Mouse (Mus musculus) frontal cortex, postnatal 25 days (tissue): ENCODE measurements around the gene Rnf145.

Source experiments
- DNase-seq, 2 experiments: peaks; one replicate each; pipeline ENCODE4 v3.0.0; 2022; ENCODE audit warnings: low spot score in 2 of 2

Rnf145 gene

GRCm38 (mm10) chr11:44518281-44519095, at the start of gene Rnf145:
Gene Rnf145 (plus strand): TSS chr11:44518964.
- peak; percentile 68 to 71 for DNase-seq

- no peak for DNase-seq
These were observed 48.9 kb upstream of the Rnf145 start for GRCm38 (mm10) chr11:44469646-44470431.

DNA sequence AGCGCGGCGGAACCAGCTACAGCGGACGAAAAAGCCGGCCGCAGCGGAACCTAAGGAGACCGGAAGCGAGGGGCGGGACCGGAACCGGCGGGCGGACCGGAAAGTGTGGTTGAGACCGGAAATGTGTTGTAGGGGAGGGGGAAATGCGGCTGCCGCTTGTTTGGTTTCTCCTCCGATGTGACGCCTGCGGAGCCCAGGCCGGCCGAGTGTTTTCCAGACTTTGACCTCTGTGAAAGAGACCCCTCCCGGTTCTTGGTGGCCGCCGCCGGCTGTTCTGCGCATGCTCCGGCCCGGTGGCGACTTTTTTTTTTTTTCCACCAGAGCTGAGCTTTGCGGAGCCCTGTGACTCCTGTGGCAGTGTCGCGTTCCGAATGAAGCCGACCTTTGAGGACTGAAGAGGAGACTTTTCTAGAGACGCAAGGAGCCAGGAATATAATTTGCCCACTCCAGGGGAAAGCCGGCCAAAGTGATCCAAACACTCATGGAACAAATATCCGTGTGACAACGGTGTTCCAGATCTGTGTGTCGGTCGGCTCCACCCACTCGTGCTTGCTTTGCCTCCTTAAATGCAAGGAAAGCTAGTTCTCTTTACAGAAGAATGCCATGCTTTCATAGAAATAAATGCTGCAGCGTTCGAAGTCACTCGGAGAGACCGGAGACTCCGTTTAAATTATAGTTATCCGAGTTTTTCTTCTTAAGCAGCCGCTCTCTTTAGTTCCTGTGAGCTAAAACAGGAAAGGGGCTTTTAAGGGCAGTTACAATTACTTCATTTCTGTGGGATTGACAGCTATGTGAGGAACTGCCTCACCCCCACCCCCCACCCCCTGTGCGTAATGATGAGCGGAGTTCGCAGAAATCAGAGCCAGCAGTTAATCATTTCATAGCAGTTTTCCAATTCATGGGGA, 48.1 kb upstream of the Rnf145 start, which contains the start of gene Ublcp1:
Ublcp1 (minus strand) TSS at position 67 of the 905 bp plus-strand sequence.
- peak; percentile 87 to 89 for DNase-seq

- DNase-seq: no peak
These were observed 47.3 kb upstream of the Rnf145 start for GRCm38 (mm10) chr11:44471337-44471995.

- no peak for DNase-seq
These were observed 43.3 kb upstream of the Rnf145 start for GRCm38 (mm10) chr11:44475467-44475866.

DNA sequence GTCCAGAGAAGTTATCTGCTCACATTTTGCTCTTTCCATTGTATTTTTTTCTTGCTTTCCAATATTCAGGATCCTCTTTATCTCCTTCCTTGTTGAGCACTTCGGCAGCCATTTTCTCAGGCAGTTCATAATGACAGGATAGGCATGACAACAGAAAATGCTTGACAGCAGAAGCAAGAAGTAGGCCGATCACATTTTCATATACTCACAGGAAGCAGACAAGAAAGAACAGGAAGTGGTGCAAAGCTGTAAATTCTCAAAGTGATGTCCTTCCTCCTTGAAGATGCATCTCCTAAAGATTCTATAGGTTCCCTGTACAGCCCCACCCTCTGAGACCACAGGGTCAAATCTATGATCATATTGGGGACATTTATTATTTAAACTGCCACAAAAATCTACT, 42.3 kb upstream of the Rnf145 start:
- DNase-seq: no peak

DNA sequence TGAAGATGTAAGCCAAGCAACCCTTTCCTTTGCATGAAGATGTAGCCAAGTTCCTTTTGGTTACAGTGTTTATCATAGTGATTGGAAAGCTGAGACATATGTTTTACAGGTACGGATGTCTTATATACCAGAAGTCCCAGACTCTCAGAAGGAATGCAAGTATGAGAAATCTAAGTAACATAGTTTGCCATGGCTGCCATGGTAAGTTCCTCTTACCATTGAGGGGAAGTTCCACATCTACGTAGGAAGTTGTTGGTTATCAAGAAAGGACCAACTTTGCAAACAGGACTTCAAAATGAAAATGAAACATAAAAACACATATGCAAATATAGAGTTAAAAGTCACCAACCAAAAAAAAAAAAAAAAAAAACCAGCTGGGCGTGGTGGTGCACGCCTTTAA, 40.4 kb upstream of the Rnf145 start:
- DNase-seq: no peak

GRCm38 (mm10) chr11:44480246-44480645, 38.5 kb upstream of the Rnf145 start:
- DNase-seq: no peak

DNA sequence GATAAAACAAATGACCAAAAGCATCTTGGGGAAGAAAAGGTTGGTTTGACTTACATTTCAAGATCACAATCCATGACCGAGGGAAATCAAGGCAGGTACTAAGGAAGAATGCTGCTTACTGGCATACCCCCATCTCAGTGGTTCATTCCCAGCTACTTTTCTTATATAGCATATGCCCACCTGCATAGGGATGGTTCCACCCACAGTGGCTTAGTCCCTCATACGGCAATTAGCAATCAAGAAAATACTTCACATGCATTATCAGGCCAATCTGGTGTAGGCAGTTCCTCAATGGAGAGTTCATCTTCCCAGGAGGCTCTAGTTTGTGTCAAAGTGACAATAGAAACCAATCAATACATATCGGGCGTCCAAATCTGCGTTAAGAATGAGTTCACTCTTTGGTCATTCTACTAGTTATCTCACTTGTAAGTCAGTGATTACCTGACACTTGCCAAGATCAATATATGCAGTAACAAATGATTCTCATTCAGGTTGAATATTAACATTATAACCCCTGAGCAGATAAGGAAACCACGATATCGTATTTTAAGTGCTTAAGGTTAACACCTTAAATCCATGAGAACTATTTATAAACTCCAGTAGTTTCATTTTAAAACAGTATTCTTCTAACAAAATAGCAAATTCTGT, 33.6 kb upstream of the Rnf145 start:
- DNase-seq: no peak

- DNase-seq: no peak
These were observed 29.6 kb upstream of the Rnf145 start for GRCm38 (mm10) chr11:44489117-44489516.

DNA sequence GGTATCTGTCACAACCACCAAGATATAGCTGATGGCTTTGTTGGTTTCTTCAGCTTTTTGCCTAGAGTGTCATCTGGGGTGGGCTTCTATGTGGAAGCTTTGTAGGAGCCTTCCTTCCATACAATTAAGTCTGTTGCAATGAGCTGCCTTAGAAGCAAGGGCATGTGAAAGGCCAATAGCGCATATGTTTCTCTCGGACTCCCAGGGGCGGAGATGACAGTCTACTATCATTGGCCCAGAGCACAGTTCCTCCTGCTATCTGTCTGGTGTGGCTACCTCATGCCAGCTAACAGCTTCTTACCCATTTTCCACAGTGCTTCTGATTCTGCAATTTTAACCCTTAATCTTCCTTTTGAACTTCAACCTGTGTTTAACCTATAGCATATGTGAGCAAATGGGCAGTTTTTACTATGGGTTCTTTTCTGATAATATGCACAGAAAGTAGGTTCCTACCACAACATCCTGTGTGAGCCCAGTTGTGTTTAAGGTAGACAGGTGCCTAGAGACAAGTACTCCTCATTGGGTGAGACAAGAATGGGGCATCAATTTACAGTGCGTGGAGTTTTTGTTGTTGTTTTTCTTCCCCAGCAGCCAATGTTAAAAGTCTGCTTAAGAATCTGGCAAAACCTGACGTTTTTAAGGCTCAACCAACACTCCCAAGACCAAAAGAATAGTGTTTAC, 24.0 kb upstream of the Rnf145 start:
- DNase-seq: no peak

DNA sequence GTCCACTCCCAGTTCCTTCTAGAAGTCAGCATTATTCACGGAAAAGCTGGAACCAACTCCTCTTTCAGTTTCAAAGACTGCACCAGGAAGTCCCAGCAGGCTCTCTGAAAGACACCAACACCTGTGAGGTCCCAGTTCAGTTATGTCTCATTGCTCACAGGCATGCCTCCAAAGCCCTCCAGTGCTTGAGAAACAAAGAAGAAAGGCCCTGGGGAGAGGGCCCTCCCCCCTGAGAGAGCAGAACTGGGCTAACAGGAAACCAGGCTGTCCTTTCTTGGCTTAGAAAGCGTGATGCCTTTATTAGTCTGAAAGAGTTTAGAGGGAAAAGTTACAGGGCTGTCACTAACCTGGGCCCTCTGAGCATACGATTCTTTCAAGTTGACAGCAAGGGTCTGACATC, 22.5 kb upstream of the Rnf145 start:
- DNase-seq: no peak

GRCm38 (mm10) chr11:44498412-44499272, 20.1 kb upstream of the Rnf145 start:
- no peak for DNase-seq

DNA sequence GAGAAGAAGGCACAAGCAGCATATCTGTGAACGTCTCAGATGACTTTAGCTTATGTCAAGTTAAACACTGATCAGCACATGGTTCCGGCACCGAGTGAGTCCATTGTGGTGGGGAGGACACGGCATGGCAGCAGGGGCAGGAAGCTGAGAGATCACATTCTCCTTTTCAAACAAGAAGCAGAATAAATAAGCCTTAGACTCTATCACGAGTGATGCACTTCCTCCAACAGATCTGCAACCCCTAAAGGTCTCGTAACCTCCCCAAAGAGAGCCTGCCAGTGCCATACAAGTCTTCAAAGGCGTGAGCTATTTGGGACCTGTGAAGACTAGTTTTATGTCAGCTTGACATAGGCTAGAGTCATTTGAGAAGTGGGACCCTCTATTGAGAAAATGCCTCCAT, 17.8 kb upstream of the Rnf145 start:
- no peak for DNase-seq

- DNase-seq: no peak
These were observed 17.3 kb upstream of the Rnf145 start for GRCm38 (mm10) chr11:44501477-44501876.

DNA sequence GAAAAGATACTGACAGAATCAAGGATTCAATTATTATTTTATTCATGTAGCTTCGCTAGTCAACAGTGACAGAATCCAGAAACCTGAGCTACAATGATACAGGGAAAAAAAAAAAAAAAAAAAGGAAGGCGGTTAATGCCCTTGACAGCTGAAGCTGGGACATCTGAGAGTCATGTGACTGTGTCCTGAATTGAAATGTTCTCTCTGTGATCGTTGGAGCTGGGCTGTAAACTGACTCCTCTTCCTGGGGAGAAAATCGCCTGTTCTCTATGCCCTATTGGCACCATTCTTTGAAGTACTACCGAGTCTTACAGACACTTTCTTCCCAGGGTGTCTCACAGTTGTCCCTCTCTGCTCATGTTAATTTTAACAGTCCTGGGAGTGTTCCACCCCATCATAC, 15.8 kb upstream of the Rnf145 start:
- DNase-seq: no peak

DNA sequence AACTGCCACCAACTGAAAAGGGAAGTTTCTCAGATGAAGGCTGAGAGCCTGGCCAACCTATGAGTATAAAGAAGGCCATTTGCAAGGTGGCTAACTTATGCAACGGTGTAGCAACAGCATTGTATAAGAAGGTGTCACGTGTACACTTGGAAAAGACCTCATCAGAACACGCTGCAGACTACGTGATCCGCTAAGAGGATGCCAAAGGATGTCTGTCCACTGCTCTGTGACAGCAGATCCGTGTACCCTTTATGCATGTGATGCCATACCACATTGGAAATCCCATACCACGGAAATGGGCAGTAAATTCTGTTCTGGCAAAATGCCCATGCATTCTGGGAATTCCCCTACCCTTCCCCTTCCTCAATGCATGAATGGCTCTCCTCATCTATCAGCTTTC, 14.6 kb upstream of the Rnf145 start:
- no peak for DNase-seq

DNA sequence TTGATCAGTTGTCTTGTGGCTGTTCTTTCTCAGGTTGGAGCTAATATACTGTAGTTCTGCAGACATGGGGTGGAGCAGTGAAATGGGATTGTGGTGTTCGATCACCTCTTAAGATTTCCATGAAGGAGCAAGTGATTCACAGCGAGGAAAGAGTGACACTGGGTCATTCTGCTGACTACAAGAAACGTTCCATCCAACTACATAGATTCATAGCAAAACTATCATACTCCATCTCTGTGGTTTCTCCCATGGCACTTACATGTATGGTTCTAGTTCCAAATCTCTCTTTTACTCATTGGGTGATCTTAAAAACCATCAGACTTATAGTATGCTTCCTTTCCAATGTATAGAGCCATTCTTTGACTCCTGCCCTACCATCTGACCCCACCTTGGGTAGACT, 14.0 kb upstream of the Rnf145 start:
- DNase-seq: no peak

- no peak for DNase-seq
These were observed 9.9 kb upstream of the Rnf145 start for GRCm38 (mm10) chr11:44508876-44509275.
